Mouse (Mus musculus) cerebellum, adult 2 months (tissue): ENCODE data around the gene Ift88.

ENCODE experiments used
- CTCF ChIP-seq: fragments of 200-500 bp; IDR thresholded peaks from 2 replicates; pipeline ENCODE4 v1.5.1; 2011; ENCODE audit warnings: low read depth, mild to moderate bottlenecking, control low read depth, low read length, moderate library complexity, borderline replicate concordance; ENCODE audit not compliant: insufficient read depth
- POLR2A ChIP-seq: fragments of 200-500 bp; IDR thresholded peaks from 2 replicates; pipeline ENCODE4 v1.6.1; 2011; ENCODE audit warnings: low read length, control low read depth, borderline replicate concordance; ENCODE audit not compliant: insufficient read depth

DNA sequence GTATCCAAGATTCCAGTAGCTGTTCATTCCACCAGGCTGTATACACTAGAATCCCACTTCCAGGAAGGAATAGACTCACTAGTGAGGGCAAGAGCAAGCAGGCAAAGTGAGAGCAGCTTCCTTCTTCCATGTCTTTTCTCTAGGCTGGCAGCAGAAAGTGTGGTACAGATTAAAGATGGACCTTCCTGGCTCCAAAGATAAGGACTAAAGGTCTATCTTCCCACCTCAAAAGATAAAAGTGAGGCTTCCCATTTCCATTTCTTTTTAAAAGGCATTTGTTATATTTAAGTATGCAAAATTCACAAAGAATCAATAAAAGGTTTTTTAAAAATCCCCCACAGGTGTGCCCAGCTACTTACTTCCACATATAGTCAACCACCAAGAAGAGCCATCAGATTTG, 21.0 kb upstream of the Ift88 start:
- TF ChIP-seq CTCF (no peak), POLR2A (no peak)
